9 mouse cellular contexts compared by ENCODE assay signal in the genomic region with DNA sequence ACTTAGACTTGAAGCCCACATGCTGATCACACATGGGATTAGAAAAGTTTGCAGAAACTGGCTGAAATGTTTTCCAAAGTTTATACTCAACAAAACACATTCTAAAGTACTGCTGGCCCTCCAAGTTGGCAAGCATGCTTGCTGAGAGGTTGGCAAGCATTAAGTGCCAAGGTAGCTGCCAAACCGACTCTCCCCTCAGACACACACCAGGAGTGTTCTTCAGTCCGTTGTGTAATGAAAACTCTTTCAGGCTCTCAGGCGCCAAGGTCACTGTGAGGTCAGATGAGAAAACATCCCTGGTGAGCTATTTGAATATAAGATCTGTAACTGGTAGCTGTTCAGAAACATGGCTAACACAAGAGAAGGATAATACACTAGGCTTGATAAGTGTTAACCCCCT.
A peak's percentile ranks its signal among the peaks of the same experiment; 100 is the strongest.
DNase-seq lines count a peak whose midpoint lies in the region; ATAC-seq and TF ChIP-seq lines count a peak whose summit lies in the region.
"Had no signal": no experiment of that assay in that cellular context is flagged by ENCODE, and none has a peak within 500 bp of the region (broad histone marks: within the 10 kb centered on the region; RNA-seq: fewer than 3 reads in every experiment).

No protein-coding gene starts in this region.

- no peak overlapping the region for H3K4me2 ChIP-seq in limb, embryonic 14.5 days (replicated peaks; ENCODE audit: low read depth, low read length, severe bottlenecking)
- H3K4me2 ChIP-seq: limb, embryonic 12.5 days had no signal

- no peaks in the 10 kb centered on the region for H3K27me3 ChIP-seq in limb, embryonic 14.5 days (ENCODE audit: control insufficient read depth, insufficient read depth, low read length)
- H3K27me3 ChIP-seq in limb, embryonic 10.5 days (ENCODE audit: low read depth, poor library complexity, severe bottlenecking): no peaks in the 10 kb centered on the region
- H3K27me3 ChIP-seq: limb, embryonic 12.5 days had no signal

- H3K4me1 ChIP-seq in limb, embryonic 14.5 days (ENCODE audit: control insufficient read depth, insufficient read depth, low read length): peaks cover 4% of the 10 kb centered on the region; the same call in 1 of the 2 replicates
- peaks cover 8% of the 10 kb centered on the region; the same call in 1 of the 2 replicates for H3K4me1 ChIP-seq in limb, embryonic 10.5 days

- intact Hi-C loops in heart, postnatal 25 days (cut with DNase I): no loop called here

- no peaks in the 10 kb centered on the region for H3K9me3 ChIP-seq in limb, embryonic 14.5 days (ENCODE audit: control insufficient read depth, low read length)
- no peaks in the 10 kb centered on the region for H3K9me3 ChIP-seq in limb, embryonic 10.5 days (replicated peaks)
- H3K9me3 ChIP-seq: limb, embryonic 12.5 days had no signal

- no peak overlapping the region for H3K27ac ChIP-seq in limb, embryonic 14.5 days (replicated peaks; ENCODE audit: low read depth, low read length)
- no peak overlapping the region for H3K27ac ChIP-seq in limb, embryonic 10.5 days
- H3K27ac ChIP-seq: limb, embryonic 12.5 days had no signal

- H3K4me3 ChIP-seq in limb, embryonic 14.5 days (replicated peaks; ENCODE audit: low read length): no peak overlapping the region
- no peak overlapping the region for H3K4me3 ChIP-seq in limb, embryonic 10.5 days
- H3K4me3 ChIP-seq: limb, embryonic 12.5 days had no signal

- TF ChIP-seq POLR2A in limb, embryonic 14.5 days (IDR thresholded peaks at IDR 0.05; ENCODE audit: borderline replicate concordance, extremely low read depth, insufficient read depth, insufficient read length): no peak

- no peak; the same call in 1 of the 2 replicates for ATAC-seq in limb, embryonic 14.5 days (ENCODE audit: low FRiP score, low read depth)
- no peak for ATAC-seq in frontal cortex, adult (ENCODE audit: low TSS enrichment)

- peak; percentile 14 to 69 for DNase-seq in adrenal gland, adult (ENCODE audit: inconsistent age in 2 of 2, low spot score in 1 of 2)
- DNase-seq in adrenal gland, postnatal 4 days (ENCODE audit: low spot score in 2 of 2): no peak
- peak; percentile 11 for DNase-seq in limb, embryonic 14.5 days (ENCODE audit: low spot score)
- DNase-seq in limb, embryonic 10.5 days (ENCODE audit: low spot score): no peak
- peak; percentile 51 for DNase-seq in heart, postnatal 25 days (ENCODE audit: low spot score)
- peak; percentile 47 for DNase-seq in testis, postnatal 10 days (ENCODE audit: low spot score)
- DNase-seq in cerebellum, adult 8-10 months: no peak

- H3K36me3 ChIP-seq in limb, embryonic 14.5 days (ENCODE audit: control insufficient read depth, insufficient read depth, low read length): no peaks in the 10 kb centered on the region
- no peaks in the 10 kb centered on the region for H3K36me3 ChIP-seq in limb, embryonic 10.5 days
- H3K36me3 ChIP-seq: limb, embryonic 12.5 days had no signal

- 52% methylated on average over 3 of the region's 3 CpGs for WGBS in limb, embryonic 14.5 days
- 75% methylated on average over 3 of the region's 3 CpGs for WGBS in limb, embryonic 10.5 days

- no peak overlapping the region for H3K9ac ChIP-seq in limb, embryonic 14.5 days (ENCODE audit: low read depth, low read length, severe bottlenecking)
- H3K9ac ChIP-seq: limb, embryonic 12.5 days had no signal

Comparison
In these comparisons a context has a peak if more than half of its experiments do, and no peak if none do; other contexts are left out.
1. DNase-seq: peak in adrenal gland, adult (2 of 2), limb, embryonic 14.5 days (single experiment), heart, postnatal 25 days (single experiment) and testis, postnatal 10 days (single experiment); none in adrenal gland, postnatal 4 days (0 of 2), limb, embryonic 10.5 days (single experiment) and cerebellum, adult 8-10 months (single experiment).